Mouse (Mus musculus) ovary, postnatal 10 days (tissue): ENCODE results near the gene Xrcc1.
"Not testable (repeated sequence)": the region's sequence is repeated elsewhere in the genome, so short reads cannot be mapped to it uniquely, and the experiment has no call there.

Experiments used
- DNase-seq: peaks from one replicate; pipeline ENCODE4 v3.0.0; 2022; ENCODE audit warnings: low spot score

Xrcc1 gene

DNA sequence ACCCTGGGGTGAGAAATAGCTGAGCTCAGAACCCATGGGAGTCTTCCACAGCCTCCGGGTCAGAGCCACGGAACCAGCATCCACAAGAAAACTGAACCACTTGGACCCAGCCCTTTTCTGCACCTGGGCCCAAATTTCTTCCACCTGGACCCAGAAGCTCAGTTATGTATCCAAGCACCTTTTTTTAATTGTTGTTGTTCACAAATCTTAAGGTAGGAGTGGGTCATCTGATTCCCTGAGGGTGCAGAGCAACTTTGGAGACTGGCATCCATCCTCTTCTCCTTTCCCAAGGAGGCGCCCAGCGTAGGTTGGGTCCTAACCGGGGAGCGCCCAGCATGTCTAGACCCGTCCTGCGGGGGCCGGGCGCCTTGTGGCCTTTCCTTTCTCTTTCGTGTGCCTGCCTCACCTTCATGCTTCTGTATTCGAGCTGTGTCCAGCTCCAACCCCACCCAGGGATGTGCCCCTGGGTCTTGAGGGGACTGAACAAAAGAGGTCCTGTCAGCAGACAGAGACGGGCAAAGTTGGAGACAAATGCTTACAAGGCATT, at the start of gene Xrcc1, which contains the start of gene Pinlyp:
Gene Xrcc1, plus strand, starts transcription at position 222 of the 547 bp plus-strand sequence.
Gene Pinlyp, minus strand, starts transcription at position 51 of the 547 bp plus-strand sequence.
- DNase-seq = no peak

DNA sequence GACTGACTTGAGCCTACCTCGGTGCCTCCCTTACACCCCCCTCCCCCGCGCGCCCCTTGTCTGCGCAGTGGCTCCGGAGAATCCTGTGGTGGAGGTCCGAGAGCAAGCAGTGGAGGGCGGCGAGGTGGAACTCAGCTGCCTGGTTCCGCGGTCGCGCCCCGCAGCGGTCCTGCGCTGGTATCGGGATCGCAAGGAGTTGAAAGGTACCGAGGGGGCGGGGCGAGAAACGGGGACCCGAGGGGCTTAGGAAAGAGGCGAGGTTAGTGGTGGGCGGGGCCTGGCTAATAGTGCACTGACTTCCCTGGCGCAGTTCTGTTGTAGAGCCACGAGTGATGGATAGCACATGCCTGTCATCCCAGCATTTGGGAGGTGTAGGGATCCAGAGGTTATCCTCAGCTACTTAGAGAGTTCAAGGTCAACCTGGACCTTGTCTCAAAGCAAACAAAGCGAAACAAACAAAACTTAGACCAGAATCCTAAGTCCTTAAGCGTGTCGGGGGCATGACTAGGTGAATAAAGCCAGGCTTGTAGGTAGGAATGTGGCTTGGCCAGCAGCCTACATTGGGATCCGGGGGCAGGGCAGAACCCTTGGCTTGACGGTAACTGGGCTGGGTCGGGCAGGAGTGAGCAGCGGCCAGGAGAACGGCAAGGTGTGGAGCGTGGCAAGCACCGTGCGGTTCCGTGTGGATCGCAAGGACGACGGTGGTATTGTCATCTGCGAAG, 46.1 kb upstream of the Xrcc1 start:
- DNase-seq = no peak

DNA sequence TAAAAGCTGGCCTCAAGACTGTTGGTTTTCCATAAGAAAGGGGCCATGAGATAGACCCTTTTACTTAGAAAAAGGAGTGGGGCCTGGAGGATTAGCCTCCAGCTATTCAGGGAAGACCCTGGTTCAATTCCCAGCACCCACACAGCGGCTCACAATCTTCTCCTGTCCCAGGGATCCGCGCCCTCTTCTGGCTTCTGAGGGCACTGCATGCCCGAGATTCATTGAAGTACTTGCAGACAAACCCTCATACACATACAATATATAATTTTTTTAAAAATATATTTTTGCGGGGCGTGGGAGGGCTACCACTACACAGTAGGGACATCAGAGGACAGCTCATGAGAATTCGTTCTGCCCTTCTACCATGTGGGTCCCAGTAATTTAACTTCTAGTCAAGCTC, 45.2 kb upstream of the Xrcc1 start:
- no peak for DNase-seq

- DNase-seq = no peak
Measured at GRCm38 (mm10) chr7:24501492-24501891, 44.6 kb upstream of the Xrcc1 start.

GRCm38 (mm10) chr7:24504004-24504403, 42.1 kb upstream of the Xrcc1 start:
- no peak for DNase-seq

GRCm38 (mm10) chr7:24504868-24505267, 41.2 kb upstream of the Xrcc1 start:
- no peak for DNase-seq

- no peak for DNase-seq
Measured at GRCm38 (mm10) chr7:24505447-24506064, 40.5 kb upstream of the Xrcc1 start.

GRCm38 (mm10) chr7:24506065-24506459, 40.0 kb upstream of the Xrcc1 start:
- no peak for DNase-seq

GRCm38 (mm10) chr7:24506476-24506837, 39.6 kb upstream of the Xrcc1 start:
- DNase-seq = no peak

DNA sequence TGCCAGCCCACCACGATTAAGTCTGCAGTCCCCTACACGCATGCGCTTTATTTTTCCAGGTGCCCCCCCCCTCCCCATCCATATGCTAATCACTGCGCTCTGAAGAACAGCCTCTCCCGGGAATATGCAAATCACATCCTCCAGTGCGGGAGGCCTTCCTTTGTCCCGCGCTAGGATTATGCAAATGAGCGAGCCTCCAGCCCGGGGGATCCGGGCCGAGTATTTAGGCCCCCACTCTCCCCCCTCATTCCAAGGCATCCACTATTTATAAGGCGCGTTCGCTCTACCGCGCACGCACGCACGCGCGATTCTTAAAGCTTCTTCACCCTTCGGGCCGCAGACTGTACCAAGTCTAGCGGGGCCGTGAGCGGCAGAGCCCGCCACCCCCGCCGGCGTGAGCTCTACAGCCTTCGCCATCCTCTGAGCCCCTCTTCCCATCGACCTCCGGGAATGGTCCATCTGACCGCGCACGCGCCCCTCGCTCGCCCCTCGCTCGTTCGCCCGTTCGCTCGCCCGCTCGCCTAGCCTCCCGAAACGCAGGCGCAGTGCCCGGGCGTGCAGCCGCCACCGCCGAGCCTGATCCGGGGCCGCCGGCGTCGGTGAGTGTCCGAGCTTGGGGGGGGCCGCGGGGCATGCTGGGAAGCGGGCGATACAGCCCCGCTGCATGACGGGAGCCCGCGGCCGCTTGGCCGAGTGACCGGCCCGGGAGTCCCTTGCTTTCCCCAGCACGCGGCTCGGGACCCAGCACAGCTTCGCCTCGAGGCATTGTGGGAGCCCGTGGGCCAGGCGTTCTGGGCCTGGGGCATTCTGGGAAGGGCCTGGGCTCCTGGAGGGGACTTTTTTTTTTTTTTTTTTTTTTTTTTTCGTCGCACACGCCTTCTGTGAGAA, 39.0 kb upstream of the Xrcc1 start, which contains the start of gene Zfp428:
Gene Zfp428, plus strand, starts transcription at position 169 of the 888 bp plus-strand sequence.
- peak; percentile 75 for DNase-seq

- DNase-seq = no peak
Measured at GRCm38 (mm10) chr7:24507726-24508114, 38.4 kb upstream of the Xrcc1 start.

DNA sequence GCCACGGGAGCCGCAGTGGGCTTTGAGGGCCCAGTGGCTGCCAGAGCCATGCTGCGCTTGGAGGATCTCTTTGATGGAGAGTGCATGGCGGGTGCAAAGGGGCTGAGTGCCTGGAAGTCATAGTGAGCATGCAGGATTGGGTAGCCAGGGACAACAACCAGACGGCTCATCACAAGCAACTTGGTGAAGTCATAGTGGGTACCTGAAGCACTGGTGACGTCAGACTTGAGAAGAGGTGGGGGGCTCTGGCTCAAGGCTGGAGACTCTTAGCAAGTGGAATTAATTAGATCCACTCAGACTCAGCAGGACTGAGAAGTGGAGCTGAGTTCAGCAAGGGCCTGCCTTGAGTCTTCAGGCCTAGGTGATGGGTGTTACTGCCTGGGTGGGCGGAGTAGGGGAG, 33.7 kb upstream of the Xrcc1 start, which contains the start of gene AC161166.1:
Gene AC161166.1, minus strand, starts transcription at position 101 of the 400 bp plus-strand sequence.
- DNase-seq = no peak

DNA sequence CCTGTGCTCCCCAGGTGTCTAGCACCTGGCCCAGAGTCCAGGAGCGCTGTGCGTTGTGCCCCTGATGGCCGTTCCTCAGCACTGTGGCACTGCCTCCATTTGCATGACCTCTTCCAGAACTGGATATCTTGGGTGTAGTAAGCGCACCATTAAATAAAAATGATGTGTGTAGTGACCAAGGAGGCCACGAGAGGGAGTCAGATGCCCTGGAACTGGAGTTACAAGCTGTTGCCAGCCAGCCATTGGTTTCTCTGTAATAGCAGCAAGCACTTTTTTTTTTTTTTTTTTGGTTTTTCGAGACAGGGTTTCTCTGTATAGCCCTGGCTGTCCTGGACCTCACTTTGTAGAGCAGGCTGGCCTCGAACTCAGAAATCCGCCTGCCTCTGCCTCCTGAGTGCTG, 29.8 kb upstream of the Xrcc1 start:
- DNase-seq = not testable (repeated sequence)

DNA sequence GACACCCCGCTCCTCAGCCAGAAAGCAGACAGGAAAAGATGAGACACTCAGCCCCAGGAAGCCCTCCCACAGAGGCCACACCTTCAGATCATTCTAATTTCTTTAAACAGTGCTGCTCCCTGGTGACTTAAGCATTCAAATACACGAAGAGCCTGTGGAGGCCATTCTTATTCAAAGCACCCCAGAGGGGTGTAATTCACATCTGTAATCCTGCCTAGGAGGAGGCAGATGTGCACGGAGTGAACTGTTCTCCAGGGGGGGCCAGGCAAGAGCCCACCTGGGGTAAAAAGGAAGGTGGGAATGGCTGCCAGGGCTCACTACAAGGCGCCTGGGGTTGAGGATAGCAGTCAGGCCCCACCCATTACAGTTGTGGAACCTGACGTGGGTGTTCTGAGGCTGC, 29.0 kb upstream of the Xrcc1 start:
- DNase-seq = no peak

GRCm38 (mm10) chr7:24517654-24518053, 28.4 kb upstream of the Xrcc1 start:
- DNase-seq = no peak

DNA sequence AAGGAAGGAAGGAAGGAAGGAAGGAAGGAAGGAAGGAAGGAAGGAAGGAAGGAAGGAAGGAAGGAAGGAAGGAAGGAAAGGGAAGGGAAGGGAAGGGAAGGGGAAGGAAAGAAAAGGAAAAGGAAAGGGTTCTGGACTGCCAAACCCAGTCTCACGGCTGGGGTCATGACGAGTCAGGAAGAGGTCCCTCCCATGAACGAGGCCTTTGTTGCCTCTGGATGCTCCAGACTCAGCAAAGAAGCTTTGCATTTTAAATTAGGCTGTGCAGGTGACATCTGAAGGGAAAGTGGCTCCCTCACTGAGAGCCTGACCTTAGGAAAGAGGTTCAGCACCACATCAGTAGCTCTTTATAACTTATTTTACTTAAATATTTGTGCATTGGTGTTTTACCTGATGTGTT, 27.0 kb upstream of the Xrcc1 start:
- no peak for DNase-seq

- DNase-seq = not testable (repeated sequence)
Measured at GRCm38 (mm10) chr7:24520054-24520453, 26.0 kb upstream of the Xrcc1 start.

GRCm38 (mm10) chr7:24522805-24523204, 23.3 kb upstream of the Xrcc1 start:
- DNase-seq = no peak

GRCm38 (mm10) chr7:24523723-24524122, 22.4 kb upstream of the Xrcc1 start:
- DNase-seq = no peak

GRCm38 (mm10) chr7:24524978-24525377, 21.1 kb upstream of the Xrcc1 start:
- no peak for DNase-seq

DNA sequence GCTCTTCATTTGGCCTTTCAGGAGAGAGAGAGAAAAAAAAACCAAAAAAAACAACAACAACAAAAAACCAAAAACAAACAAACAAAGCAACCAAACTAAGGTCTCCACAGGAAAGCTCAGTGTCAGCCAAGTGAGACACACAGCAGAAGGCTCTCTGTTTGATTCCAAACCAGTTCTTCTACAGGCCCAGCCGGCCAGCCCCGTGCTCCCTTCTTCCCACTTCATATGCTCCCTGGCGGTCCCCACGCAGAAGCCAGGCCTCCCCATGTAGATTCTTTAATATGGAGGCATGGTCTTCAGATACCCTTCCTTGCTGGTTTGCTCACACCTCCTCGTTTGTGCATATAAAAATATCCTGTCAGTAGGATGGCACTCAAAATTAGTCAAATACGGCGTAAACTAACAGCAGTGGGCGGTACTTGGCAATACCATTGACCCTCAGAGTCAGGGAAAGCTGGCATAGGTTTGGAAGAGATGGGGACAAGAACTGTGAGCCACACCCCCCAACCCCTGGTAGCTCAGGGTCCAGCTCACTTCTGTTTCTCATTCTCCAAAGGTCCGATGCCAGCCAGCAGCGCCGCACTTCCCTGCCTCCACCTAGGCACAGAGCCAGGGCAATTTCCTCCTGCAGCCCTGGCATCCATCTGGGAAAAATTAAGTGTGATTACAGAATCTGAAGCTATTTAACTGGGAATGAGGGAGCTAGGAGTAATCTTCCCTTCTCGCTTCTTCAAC, 20.2 kb upstream of the Xrcc1 start:
- DNase-seq = no peak

- no peak for DNase-seq
Measured at GRCm38 (mm10) chr7:24528861-24529260, 17.2 kb upstream of the Xrcc1 start.
